Mouse (Mus musculus) stomach, postnatal 0 days (tissue): ENCODE measurements at regions not wholly inside any gene's neighbourhood (a gene's known extent, or its start where the extent isn't known, plus 50 kb on each side); places are given as distances from the start of the nearest gene placed in this dataset.

Source experiments
- CTCF ChIP-seq: IDR thresholded peaks from 2 replicates; pipeline ENCODE4 v1.5.1; 2016; ENCODE audit warnings: antibody characterized with exemption, low read depth, mild to moderate bottlenecking, moderate library complexity
- EP300 ChIP-seq: optimal IDR thresholded peaks from 2 replicates; pipeline ENCODE3; 2016; ENCODE audit warnings: antibody characterized with exemption

GRCm38 (mm10) chr3:22877883-22878282, 801.4 kb downstream of the Tbl1xr1 start:
- TF ChIP-seq CTCF (no peak), EP300 (no peak)
